Mouse (Mus musculus) stomach, embryonic 14.5 days (tissue): ENCODE measurements around the gene Ttc9. TPM values are rescaled to one million over a fixed set of nuclear protein-coding genes. Genes with fewer than 3 reads are reported as not detected.

ENCODE experiments used
- ATAC-seq: fragments of 200-750 bp; cut with Nextera tagmentation; 2 replicates; pipeline ENCODE4 v1.8.0; 2017; ENCODE audit warnings: low read depth, moderate TSS enrichment; ENCODE audit not compliant: insufficient number of reproducible peaks, insufficient read depth, low FRiP score
- H3K27ac ChIP-seq: fragments of 300-500 bp; sonication (generic); 2 replicates; pipeline ENCODE4 v1.5.1; 2014; ENCODE audit warnings: mild to moderate bottlenecking, low read length, moderate library complexity, mixed read lengths
- H3K27me3 ChIP-seq: fragments of 300-500 bp; sonication (generic); 2 replicates; pipeline ENCODE4 v1.6.1; 2014; ENCODE audit warnings: low read length, control low read depth, mixed read lengths; ENCODE audit not compliant: control insufficient read depth, insufficient read depth
- H3K36me3 ChIP-seq: fragments of 300-500 bp; sonication (generic); 2 replicates; pipeline ENCODE4 v1.6.1; 2014; ENCODE audit warnings: mild to moderate bottlenecking, control low read depth, low read length, moderate library complexity, mixed read lengths; ENCODE audit not compliant: control insufficient read depth, insufficient read depth
- H3K4me1 ChIP-seq: fragments of 300-500 bp; sonication (generic); 2 replicates; pipeline ENCODE4 v1.6.1; 2014; ENCODE audit warnings: low read length, control low read depth, mixed read lengths; ENCODE audit not compliant: control insufficient read depth, insufficient read depth
- H3K4me2 ChIP-seq: fragments of 300-500 bp; sonication (generic); replicated peaks from 2 replicates; pipeline ENCODE4 v1.6.1; 2014; ENCODE audit warnings: low read depth, low read length, control low read depth
- H3K4me3 ChIP-seq: fragments of 300-500 bp; sonication (generic); 2 replicates; pipeline ENCODE4 v1.5.1; 2014; ENCODE audit warnings: low read depth, low read length, control low read depth
- H3K9ac ChIP-seq: fragments of 300-500 bp; sonication (generic); replicated peaks from 2 replicates; pipeline ENCODE4 v1.6.1; 2014; ENCODE audit warnings: low read depth, mild to moderate bottlenecking, control low read depth, low read length, moderate library complexity, mixed read lengths
- H3K9me3 ChIP-seq: fragments of 300-500 bp; sonication (generic); 2 replicates; pipeline ENCODE4 v1.6.1; 2016; ENCODE audit warnings: low read depth, low read length, control low read depth; ENCODE audit not compliant: control insufficient read depth
- WGBS: fragments of 180-500 bp; shearing (Covaris S2); extraction: QIAGEN DNeasy Blood & Tissue Kit; methylation state at CpG from one replicate; pipeline ENCODE4 v1.1.7; 2014; 5-methylcytosine and 5-hydroxymethylcytosine counted together
- polyA plus RNA-seq: library from polyadenylated mRNA; unstranded; fragments of >200 nt; fragmentation: Nextera tagmentation; extraction: Ambion mirVana; gene quantifications from 2 replicates; pipeline ENCODE4 v1.2.1, GENCODE M21; 2014

Gene Ttc9
- polyA plus RNA-seq, 1 experiment from 2014 or later: 3.9 TPM

DNA sequence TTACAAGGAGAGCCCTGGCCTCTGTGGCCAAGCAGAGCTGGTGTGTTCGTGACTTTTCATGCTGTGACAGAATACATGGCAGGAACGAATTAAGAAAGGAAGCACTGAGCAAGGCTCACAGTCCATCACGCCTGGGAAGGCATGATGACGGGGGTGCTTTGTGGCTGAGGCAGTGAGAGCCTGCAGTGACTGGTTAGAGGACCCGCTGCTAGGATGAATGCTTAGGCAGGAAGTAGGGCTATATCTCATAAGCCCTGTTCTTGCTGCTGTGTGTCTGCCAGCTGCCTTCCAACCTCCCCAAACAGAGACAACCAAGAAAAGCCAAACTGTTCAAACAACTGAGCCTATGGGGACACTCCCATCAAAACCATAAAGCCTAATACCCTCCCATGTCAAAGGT lies 9.6 kb downstream of the Ttc9 start:
- Histone ChIP-seq H3K9me3 (no peaks in the 10 kb centered on the region), H3K36me3 (no peaks in the 10 kb centered on the region), H3K27ac (no peak overlapping the region), H3K27me3 (no peaks in the 10 kb centered on the region), H3K4me3 (no peak overlapping the region), H3K9ac (no peak overlapping the region), H3K4me1 (no peaks in the 10 kb centered on the region), H3K4me2 (no peak overlapping the region)
- 56% methylated on average over 5 of the region's 5 CpGs for WGBS
- ATAC-seq: no peak

DNA sequence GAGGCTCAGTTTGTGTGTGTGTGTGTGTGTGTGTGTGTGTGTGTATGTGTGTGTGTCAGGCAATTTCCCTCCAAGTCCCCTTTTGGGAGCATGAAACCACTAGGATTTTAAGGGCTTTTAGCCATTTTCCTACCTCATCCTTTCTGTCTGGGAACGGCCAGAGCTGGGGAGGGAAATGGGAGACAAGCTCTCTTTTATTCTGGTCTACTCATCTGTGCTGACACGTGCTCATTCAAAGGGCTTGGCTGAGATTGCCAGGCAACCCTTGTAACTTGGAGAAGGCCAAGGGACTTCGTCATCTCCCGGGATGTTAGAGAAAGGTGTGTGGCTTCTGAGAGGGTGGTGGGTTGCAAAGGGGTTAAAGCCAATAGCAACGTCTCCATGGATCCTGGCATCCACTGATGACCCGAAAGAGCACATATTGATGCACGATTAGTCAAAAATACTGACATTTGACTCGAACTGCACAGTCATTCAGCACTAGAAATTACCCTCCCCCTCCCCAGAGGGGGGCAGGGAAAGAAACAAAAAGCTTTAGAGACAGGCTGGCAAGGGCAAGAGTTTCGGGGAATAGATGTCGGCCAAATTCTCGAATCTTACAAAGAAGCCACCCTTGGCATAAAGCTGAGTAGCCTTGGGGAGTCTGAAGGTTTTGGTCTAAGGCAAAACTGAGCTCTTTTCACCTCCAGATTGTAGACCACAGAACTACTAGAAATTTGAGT lies 11.5 kb downstream of the Ttc9 start:
- Histone ChIP-seq H3K9me3 (no peaks in the 10 kb centered on the region), H3K4me1 (no peaks in the 10 kb centered on the region), H3K27me3 (no peaks in the 10 kb centered on the region), H3K27ac (no peak overlapping the region), H3K4me2 (no peak overlapping the region), H3K4me3 (no peak overlapping the region), H3K9ac (no peak overlapping the region), H3K36me3 (no peaks in the 10 kb centered on the region)
- no peak for ATAC-seq
- 73% methylated on average over 11 of the region's 11 CpGs for whole genome bisulfite sequencing

DNA sequence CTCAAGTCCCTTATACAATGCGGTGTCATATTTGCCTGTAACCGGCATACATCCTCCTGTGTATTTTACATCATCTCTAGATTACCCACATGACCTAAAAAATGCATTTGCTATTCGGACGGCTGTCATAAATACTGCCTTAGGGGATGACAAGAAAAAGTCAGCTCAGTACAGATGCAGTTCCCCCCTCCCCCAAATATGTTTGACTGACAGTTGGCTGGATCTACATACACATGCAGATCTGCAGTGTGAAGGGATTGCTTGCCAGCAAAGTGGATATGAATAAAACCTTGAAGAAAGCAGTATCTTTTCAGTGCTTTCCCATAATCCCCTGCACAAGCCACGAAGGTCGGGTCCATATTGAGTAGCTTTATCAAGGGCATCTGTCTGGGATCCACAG lies 15.8 kb downstream of the Ttc9 start:
- no peak overlapping the region for H3K4me3 ChIP-seq
- no peaks in the 10 kb centered on the region for H3K9me3 ChIP-seq
- 83% methylated on average over 6 of the region's 6 CpGs for WGBS
- no peak overlapping the region for H3K27ac ChIP-seq
- ATAC-seq: no peak
- no peaks in the 10 kb centered on the region for H3K27me3 ChIP-seq
- no peaks in the 10 kb centered on the region for H3K4me1 ChIP-seq
- no peaks in the 10 kb centered on the region for H3K36me3 ChIP-seq
- H3K9ac ChIP-seq: no peak overlapping the region
- H3K4me2 ChIP-seq: no peak overlapping the region

DNA sequence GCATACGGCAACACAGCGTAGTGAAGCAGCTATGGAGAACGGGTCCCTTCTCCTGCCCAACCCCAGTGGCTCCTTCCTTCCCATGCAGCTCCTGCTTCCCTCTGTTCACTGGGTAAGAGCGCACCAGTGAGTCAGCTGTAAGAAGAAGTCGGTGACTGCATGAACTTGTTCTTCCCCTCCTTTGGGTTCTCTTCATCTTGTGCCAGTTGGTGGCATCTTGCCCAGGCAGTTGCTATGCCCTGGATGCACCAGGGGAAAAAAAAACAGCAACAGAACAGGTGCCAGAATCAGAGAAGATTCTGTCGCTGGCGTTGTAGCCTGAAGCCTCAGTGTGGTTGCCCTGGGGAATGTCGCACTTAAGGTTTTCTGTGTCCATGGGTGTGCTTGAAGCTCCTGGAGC lies 22.3 kb downstream of the Ttc9 start:
- WGBS: 90% methylated on average over 8 of the region's 8 CpGs
- no peak overlapping the region for H3K27ac ChIP-seq

DNA sequence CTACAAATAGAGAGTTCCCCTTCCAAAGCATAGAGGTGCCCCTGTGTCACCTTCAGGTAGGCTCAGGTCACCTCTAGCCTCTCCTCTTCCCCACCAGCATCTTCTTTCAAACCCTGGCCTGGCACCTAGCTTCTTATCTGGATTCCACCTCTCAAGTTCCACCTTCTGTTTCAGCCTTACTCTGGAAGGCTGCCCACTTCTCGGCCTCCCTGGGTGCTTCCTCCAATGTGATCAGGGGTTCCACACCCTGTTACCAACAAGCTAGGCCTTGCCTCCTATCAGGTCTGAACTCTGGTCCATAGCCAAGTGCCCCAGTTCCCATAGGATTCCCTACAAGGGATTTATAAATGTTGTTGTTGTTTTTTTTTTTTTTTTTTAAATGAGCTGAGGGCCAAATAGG lies 26.3 kb downstream of the Ttc9 start:
- Histone ChIP-seq H3K9ac (no peak overlapping the region), H3K36me3 (no peaks in the 10 kb centered on the region), H3K4me3 (no peak overlapping the region), H3K27ac (no peak overlapping the region), H3K9me3 (no peaks in the 10 kb centered on the region), H3K27me3 (no peaks in the 10 kb centered on the region), H3K4me1 (no peaks in the 10 kb centered on the region), H3K4me2 (no peak overlapping the region)
- WGBS: 88% methylated on average over 1 of the region's 1 CpGs
- no peak for ATAC-seq

More for the DNA sequence above, 22.3 kb downstream of the Ttc9 start:
- Histone ChIP-seq H3K9me3 (no peaks in the 10 kb centered on the region), H3K4me2 (no peak overlapping the region), H3K36me3 (no peaks in the 10 kb centered on the region), H3K27me3 (no peaks in the 10 kb centered on the region), H3K4me3 (no peak overlapping the region), H3K4me1 (no peaks in the 10 kb centered on the region), H3K9ac (no peak overlapping the region)
- no peak for ATAC-seq

DNA sequence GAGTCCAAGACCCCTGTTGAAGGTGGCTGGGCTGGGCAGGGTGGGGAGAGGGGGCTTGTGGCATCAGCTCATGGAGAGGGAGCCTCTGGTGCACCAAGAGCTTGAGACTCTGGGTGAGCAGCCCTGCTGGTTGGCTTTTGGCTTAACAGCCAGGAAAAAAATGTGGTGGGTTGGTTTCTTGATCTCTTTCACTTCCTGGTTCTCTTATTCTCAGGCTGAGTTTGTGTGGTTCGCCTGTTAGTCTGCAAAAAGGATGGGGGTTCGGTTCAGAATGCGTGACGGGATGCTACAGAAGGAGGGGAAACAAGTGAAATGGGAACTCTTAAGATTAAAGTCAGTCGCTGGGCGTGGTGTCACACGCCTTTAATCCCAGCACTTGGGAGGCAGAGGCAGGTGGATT lies 27.0 kb downstream of the Ttc9 start:
- Histone ChIP-seq H3K9me3 (no peaks in the 10 kb centered on the region), H3K4me1 (no peaks in the 10 kb centered on the region), H3K36me3 (no peaks in the 10 kb centered on the region), H3K4me3 (no peak overlapping the region), H3K27me3 (no peaks in the 10 kb centered on the region), H3K27ac (no peak overlapping the region), H3K4me2 (no peak overlapping the region), H3K9ac (no peak overlapping the region)
- no peak for ATAC-seq
- WGBS: 89% methylated on average over 7 of the region's 7 CpGs

DNA sequence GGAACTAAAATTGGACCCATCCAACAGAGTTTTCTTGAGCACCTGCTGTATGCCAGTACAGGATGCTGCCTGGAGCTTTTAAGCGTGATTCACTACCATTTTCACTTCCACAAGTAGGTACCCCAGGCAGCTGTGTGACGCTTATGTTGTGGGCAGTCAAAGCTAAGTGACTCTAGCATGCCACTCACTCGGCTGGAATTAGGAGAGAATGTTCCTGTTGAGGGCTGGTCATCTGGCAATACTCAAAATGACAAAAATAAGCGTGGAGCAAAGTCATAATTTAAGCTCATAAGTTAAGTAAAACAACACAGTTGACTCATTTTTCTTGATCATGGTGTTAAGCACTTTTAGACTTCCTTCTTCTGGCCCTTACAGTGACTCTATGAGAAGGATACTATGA lies 31.0 kb downstream of the Ttc9 start:
- H3K9me3 ChIP-seq: no peaks in the 10 kb centered on the region
- 75% methylated on average over 4 of the region's 4 CpGs for WGBS

DNA sequence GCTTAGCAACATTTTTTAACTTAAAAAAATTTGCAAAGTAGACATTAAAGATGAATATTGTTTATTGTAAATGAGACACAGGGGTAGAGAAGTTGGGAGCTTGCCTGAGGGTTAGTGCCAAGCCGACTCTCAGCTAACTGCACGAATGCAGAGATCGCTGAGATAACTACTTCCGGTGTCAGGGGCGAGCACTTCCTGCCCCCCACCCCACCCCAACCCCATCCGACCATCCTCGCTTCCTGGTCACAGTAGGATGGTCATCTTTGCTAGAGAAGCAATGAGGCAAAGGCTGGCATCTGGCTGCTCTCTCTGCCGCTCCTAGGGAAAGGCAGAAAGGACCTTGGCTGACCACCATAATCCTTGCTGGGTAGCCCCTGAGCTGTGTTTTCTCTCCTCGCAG lies 32.1 kb downstream of the Ttc9 start:
- Histone ChIP-seq H3K36me3 (no peaks in the 10 kb centered on the region), H3K4me3 (no peak overlapping the region), H3K9me3 (no peaks in the 10 kb centered on the region), H3K4me1 (no peaks in the 10 kb centered on the region), H3K27ac (no peak overlapping the region), H3K27me3 (no peaks in the 10 kb centered on the region), H3K9ac (no peak overlapping the region), H3K4me2 (no peak overlapping the region)
- ATAC-seq: no peak
- 89% methylated on average over 9 of the region's 9 CpGs for WGBS

More for the DNA sequence above, 31.0 kb downstream of the Ttc9 start:
- Histone ChIP-seq H3K27me3 (no peaks in the 10 kb centered on the region), H3K36me3 (no peaks in the 10 kb centered on the region), H3K4me2 (no peak overlapping the region), H3K27ac (no peak overlapping the region), H3K4me3 (no peak overlapping the region), H3K4me1 (no peaks in the 10 kb centered on the region), H3K9ac (no peak overlapping the region)
- ATAC-seq: no peak

DNA sequence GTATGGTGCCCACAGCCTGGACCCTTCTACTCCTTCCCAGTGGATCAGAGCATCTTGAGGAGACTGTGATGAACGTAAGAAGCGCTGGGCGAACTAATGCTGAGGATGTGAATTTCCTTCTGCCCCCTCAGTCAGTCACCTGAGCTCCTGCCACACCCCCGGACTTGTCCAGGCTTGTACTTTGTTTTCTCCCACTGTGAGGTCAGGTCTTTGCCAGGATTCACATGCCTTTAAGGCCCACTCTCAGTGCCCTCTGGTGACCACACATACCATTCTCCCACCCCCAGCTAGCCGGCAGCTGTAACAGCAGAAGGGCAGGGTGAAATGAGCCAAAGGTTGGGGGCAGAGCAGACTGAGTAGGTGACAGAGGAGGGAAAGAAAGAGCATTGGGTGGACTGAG lies 32.9 kb downstream of the Ttc9 start:
- Histone ChIP-seq H3K4me3 (no peak overlapping the region), H3K27me3 (no peaks in the 10 kb centered on the region), H3K4me2 (no peak overlapping the region), H3K9ac (no peak overlapping the region), H3K9me3 (no peaks in the 10 kb centered on the region), H3K4me1 (no peaks in the 10 kb centered on the region), H3K27ac (no peak overlapping the region), H3K36me3 (no peaks in the 10 kb centered on the region)
- ATAC-seq: no peak
- WGBS: 69% methylated on average over 5 of the region's 5 CpGs
